Mouse (Mus musculus): ENCODE data around the gene Pla2g12b. TPM values are rescaled to one million over a fixed set of nuclear protein-coding genes. Genes with fewer than 3 reads are reported as not detected.
"Not testable (repeated sequence)": the region's sequence is repeated elsewhere in the genome, so short reads cannot be mapped to it uniquely, and the experiment has no call there.

Gene Pla2g12b
- polyA plus RNA-seq, 1 experiment from 2014 or later = not detected

DNA sequence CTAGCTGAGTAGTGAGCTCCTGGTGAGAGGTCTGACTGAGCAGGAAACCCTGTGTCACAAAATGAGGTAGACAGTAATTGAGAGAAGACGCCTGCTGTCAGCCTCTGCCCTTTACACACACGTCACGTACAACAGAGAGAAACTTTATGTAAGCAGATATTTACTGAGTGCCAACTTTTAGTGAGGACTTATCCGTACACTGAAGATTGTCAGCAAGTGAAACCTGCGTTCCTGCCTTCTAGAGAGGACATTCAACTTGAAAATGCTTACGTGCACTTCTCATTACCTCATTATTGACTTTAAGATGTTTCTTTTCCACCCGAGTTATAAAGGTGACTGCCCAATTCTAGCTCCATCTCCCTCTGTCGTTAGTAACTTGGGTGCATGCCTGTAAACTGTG is 34.7 kb upstream of the Pla2g12b start:
- Histone ChIP-seq H3K4me2 (ENCODE audit: low read length) (no peak overlapping the region), H3K9ac (ENCODE audit: low read length) (no peak overlapping the region), H3K27me3 (replicated peaks; ENCODE audit: control insufficient read depth, insufficient read depth, low read length) (no peaks in the 10 kb centered on the region), H3K4me3 (ENCODE audit: low read depth, low read length) (no peak overlapping the region), H3K36me3 (ENCODE audit: control insufficient read depth, insufficient read depth, low read length) (peaks cover 86% of the 10 kb centered on the region), H3K27ac (ENCODE audit: low read depth, low read length) (no peak overlapping the region), H3K4me1 (ENCODE audit: control insufficient read depth, insufficient read depth, low read length) (no peaks in the 10 kb centered on the region), H3K9me3 (replicated peaks; ENCODE audit: control insufficient read depth, low read length) (no peaks in the 10 kb centered on the region)
- 87% methylated on average over 8 of the region's 8 CpGs for WGBS
- ATAC-seq (no peak), DNase-seq (ENCODE audit: low spot score) (no peak)

DNA sequence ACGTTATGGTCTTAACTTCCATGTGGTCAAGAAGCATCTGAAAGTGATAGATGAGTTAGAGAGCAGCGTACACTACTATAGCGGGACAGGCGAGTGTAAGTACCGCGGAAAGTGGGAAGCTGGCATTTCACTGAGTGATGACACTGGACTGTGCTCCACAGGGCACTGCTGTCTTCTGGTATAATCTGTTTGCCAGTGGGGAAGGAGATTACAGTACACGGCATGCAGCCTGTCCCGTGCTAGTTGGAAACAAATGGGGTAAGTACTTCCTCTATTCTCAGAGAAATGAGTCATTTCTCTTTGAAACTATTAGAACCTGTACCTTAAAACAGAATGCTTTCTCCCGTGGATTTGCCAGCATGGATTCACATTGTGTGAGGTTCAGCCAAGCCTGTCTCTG is 34.0 kb upstream of the Pla2g12b start:
- 93% methylated on average over 9 of the region's 9 CpGs for WGBS
- H3K4me3 ChIP-seq (ENCODE audit: low read depth, low read length) = no peak overlapping the region
- DNase-seq (ENCODE audit: low spot score) = no peak
- H3K9ac ChIP-seq (ENCODE audit: low read length) = no peak overlapping the region
- no peaks in the 10 kb centered on the region for H3K4me1 ChIP-seq (ENCODE audit: control insufficient read depth, insufficient read depth, low read length)
- no peak overlapping the region for H3K27ac ChIP-seq (ENCODE audit: low read depth, low read length)
- ATAC-seq = no peak
- no peaks in the 10 kb centered on the region for H3K9me3 ChIP-seq (replicated peaks; ENCODE audit: control insufficient read depth, low read length)
- peaks cover 86% of the 10 kb centered on the region for H3K36me3 ChIP-seq (ENCODE audit: control insufficient read depth, insufficient read depth, low read length)
- no peak overlapping the region for H3K4me2 ChIP-seq (ENCODE audit: low read length)
- no peaks in the 10 kb centered on the region for H3K27me3 ChIP-seq (replicated peaks; ENCODE audit: control insufficient read depth, insufficient read depth, low read length)

GRCm38 (mm10) chr10:59377906-59378305 is 25.6 kb upstream of the Pla2g12b start:
- Histone ChIP-seq H3K4me3 (ENCODE audit: low read depth, low read length) (no peak overlapping the region), H3K27ac (ENCODE audit: low read depth, low read length) (no peak overlapping the region), H3K9ac (ENCODE audit: low read length) (no peak overlapping the region), H3K9me3 (replicated peaks; ENCODE audit: control insufficient read depth, low read length) (no peaks in the 10 kb centered on the region), H3K27me3 (replicated peaks; ENCODE audit: control insufficient read depth, insufficient read depth, low read length) (no peaks in the 10 kb centered on the region), H3K36me3 (ENCODE audit: control insufficient read depth, insufficient read depth, low read length) (peaks cover 19% of the 10 kb centered on the region; the same call in 1 of the 2 replicates), H3K4me2 (ENCODE audit: low read length) (no peak overlapping the region), H3K4me1 (ENCODE audit: control insufficient read depth, insufficient read depth, low read length) (no peaks in the 10 kb centered on the region)
- DNase-seq (ENCODE audit: low spot score) (no peak), ATAC-seq (no peak)
- WGBS = 95% methylated on average over 10 of the region's 10 CpGs

GRCm38 (mm10) chr10:59378728-59379127 is 24.7 kb upstream of the Pla2g12b start:
- no peak overlapping the region for H3K27ac ChIP-seq (ENCODE audit: low read depth, low read length)
- H3K27me3 ChIP-seq (replicated peaks; ENCODE audit: control insufficient read depth, insufficient read depth, low read length) = no peaks in the 10 kb centered on the region
- no peak overlapping the region for H3K4me2 ChIP-seq (ENCODE audit: low read length)
- 94% methylated on average over 4 of the region's 4 CpGs for WGBS
- no peaks in the 10 kb centered on the region for H3K9me3 ChIP-seq (replicated peaks; ENCODE audit: control insufficient read depth, low read length)
- no peak overlapping the region for H3K4me3 ChIP-seq (ENCODE audit: low read depth, low read length)
- DNase-seq (ENCODE audit: low spot score) (no peak), ATAC-seq (no peak)
- H3K36me3 ChIP-seq (ENCODE audit: control insufficient read depth, insufficient read depth, low read length) = peaks cover 13% of the 10 kb centered on the region; the same call in 1 of the 2 replicates
- no peaks in the 10 kb centered on the region for H3K4me1 ChIP-seq (ENCODE audit: control insufficient read depth, insufficient read depth, low read length)
- H3K9ac ChIP-seq (ENCODE audit: low read length) = no peak overlapping the region

GRCm38 (mm10) chr10:59379927-59380326 is 23.5 kb upstream of the Pla2g12b start:
- no peaks in the 10 kb centered on the region for H3K9me3 ChIP-seq (replicated peaks; ENCODE audit: control insufficient read depth, low read length)
- 0 out of 2 replicates have a peak, but pooled peaks cover 4% of the 10 kb centered on the region for H3K36me3 ChIP-seq (ENCODE audit: control insufficient read depth, insufficient read depth, low read length)
- no peak for DNase-seq (ENCODE audit: low spot score)
- H3K4me3 ChIP-seq (ENCODE audit: low read depth, low read length) = no peak overlapping the region
- ATAC-seq = no peak
- no peaks in the 10 kb centered on the region for H3K4me1 ChIP-seq (ENCODE audit: control insufficient read depth, insufficient read depth, low read length)
- H3K9ac ChIP-seq (ENCODE audit: low read length) = no peak overlapping the region
- H3K27me3 ChIP-seq (replicated peaks; ENCODE audit: control insufficient read depth, insufficient read depth, low read length) = no peaks in the 10 kb centered on the region
- H3K4me2 ChIP-seq (ENCODE audit: low read length) = no peak overlapping the region
- H3K27ac ChIP-seq (ENCODE audit: low read depth, low read length) = no peak overlapping the region
- WGBS = 55% methylated on average over 3 of the region's 3 CpGs

DNA sequence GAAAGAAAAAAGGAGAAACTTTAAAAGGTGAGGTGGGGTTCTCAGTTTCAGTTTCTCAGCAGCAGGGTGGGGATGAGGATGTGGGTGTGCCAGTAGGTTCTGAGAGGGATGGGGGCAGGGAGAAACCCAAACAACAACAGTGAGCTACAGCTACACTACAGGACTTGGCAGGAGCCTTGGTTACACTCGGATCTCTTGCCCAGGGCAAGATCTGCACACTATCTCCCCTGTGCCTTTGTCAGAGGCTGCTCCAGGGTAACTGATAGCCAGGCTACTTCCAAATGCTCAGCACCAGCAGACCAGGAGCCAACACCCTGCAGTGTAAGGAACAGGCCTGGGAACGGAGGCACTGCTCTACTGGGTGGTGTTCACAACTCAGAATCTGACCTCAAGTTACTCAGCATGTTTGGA is 23.0 kb upstream of the Pla2g12b start:
- H3K4me1 ChIP-seq (ENCODE audit: control insufficient read depth, insufficient read depth, low read length) = no peaks in the 10 kb centered on the region
- DNase-seq (ENCODE audit: low spot score) = no peak
- no peak overlapping the region for H3K27ac ChIP-seq (ENCODE audit: low read depth, low read length)
- H3K4me2 ChIP-seq (ENCODE audit: low read length) = no peak overlapping the region
- WGBS = 72% methylated on average over 2 of the region's 2 CpGs
- no peak for ATAC-seq
- H3K36me3 ChIP-seq (ENCODE audit: control insufficient read depth, insufficient read depth, low read length) = no peaks in the 10 kb centered on the region
- no peak overlapping the region for H3K9ac ChIP-seq (ENCODE audit: low read length)
- H3K9me3 ChIP-seq (replicated peaks; ENCODE audit: control insufficient read depth, low read length) = no peaks in the 10 kb centered on the region
- no peak overlapping the region for H3K4me3 ChIP-seq (ENCODE audit: low read depth, low read length)
- no peaks in the 10 kb centered on the region for H3K27me3 ChIP-seq (replicated peaks; ENCODE audit: control insufficient read depth, insufficient read depth, low read length)

GRCm38 (mm10) chr10:59381563-59381962 is 21.9 kb upstream of the Pla2g12b start:
- H3K9ac ChIP-seq (ENCODE audit: low read length); H3K27me3 ChIP-seq (replicated peaks; ENCODE audit: control insufficient read depth, insufficient read depth, low read length); H3K36me3 ChIP-seq (ENCODE audit: control insufficient read depth, insufficient read depth, low read length); ATAC-seq; H3K4me1 ChIP-seq (ENCODE audit: control insufficient read depth, insufficient read depth, low read length); H3K27ac ChIP-seq (ENCODE audit: low read depth, low read length); H3K4me3 ChIP-seq (ENCODE audit: low read depth, low read length); H3K4me2 ChIP-seq (ENCODE audit: low read length); DNase-seq (ENCODE audit: low spot score); H3K9me3 ChIP-seq (replicated peaks; ENCODE audit: control insufficient read depth, low read length): not testable (repeated sequence)
- WGBS = 92% methylated on average over 5 of the region's 10 CpGs

DNA sequence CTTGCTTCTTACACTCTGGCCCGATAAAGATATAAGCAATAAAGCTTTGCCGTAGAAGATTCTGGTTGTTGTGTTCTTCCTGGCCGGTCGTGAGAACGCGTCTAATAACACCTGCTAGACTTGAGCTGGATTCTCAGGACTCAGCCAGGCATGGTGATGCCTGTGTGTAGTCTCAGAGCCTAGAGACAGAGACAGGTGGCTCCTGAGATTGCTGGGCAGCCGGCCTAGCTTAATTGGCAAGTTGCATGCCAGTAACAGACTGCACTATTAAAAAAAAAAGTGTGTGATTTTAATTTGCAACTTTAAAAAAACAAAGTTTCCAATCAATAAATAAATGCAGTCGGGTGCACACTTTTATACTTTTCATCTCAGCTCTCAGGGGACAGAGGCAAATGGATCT is 16.5 kb upstream of the Pla2g12b start:
- ATAC-seq (peak; percentile 75; the same call in 1 of the 2 replicates), DNase-seq (ENCODE audit: low spot score) (peak; percentile 70)
- Histone ChIP-seq H3K36me3 (ENCODE audit: control insufficient read depth, insufficient read depth, low read length) (no peaks in the 10 kb centered on the region), H3K4me3 (ENCODE audit: low read depth, low read length) (no peak overlapping the region), H3K27ac (ENCODE audit: low read depth, low read length) (no peak overlapping the region), H3K9ac (ENCODE audit: low read length) (no peak overlapping the region), H3K27me3 (replicated peaks; ENCODE audit: control insufficient read depth, insufficient read depth, low read length) (no peaks in the 10 kb centered on the region), H3K9me3 (replicated peaks; ENCODE audit: control insufficient read depth, low read length) (peaks cover 4% of the 10 kb centered on the region; the same call in 1 of the 2 replicates), H3K4me2 (ENCODE audit: low read length) (no peak overlapping the region), H3K4me1 (ENCODE audit: control insufficient read depth, insufficient read depth, low read length) (no peaks in the 10 kb centered on the region)
- WGBS = 69% methylated on average over 7 of the region's 8 CpGs

GRCm38 (mm10) chr10:59389652-59390051 is 13.8 kb upstream of the Pla2g12b start:
- no peak for DNase-seq (ENCODE audit: low spot score)
- Histone ChIP-seq H3K4me3 (ENCODE audit: low read depth, low read length) (no peak overlapping the region), H3K27ac (ENCODE audit: low read depth, low read length) (no peak overlapping the region), H3K9me3 (replicated peaks; ENCODE audit: control insufficient read depth, low read length) (peaks cover 4% of the 10 kb centered on the region; the same call in 1 of the 2 replicates), H3K36me3 (ENCODE audit: control insufficient read depth, insufficient read depth, low read length) (no peaks in the 10 kb centered on the region), H3K4me1 (ENCODE audit: control insufficient read depth, insufficient read depth, low read length) (no peaks in the 10 kb centered on the region), H3K4me2 (ENCODE audit: low read length) (no peak overlapping the region), H3K27me3 (replicated peaks; ENCODE audit: control insufficient read depth, insufficient read depth, low read length) (no peaks in the 10 kb centered on the region), H3K9ac (ENCODE audit: low read length) (no peak overlapping the region)
- no peak for ATAC-seq
- 94% methylated on average over 3 of the region's 3 CpGs for WGBS
